Mouse (Mus musculus): ENCODE data around the gene Pabpc1l. TPM values are rescaled to one million over a fixed set of nuclear protein-coding genes. Genes with fewer than 3 reads are reported as not detected.

Gene Pabpc1l
- polyA plus RNA-seq (2012; rRNA removed) = 0.06 and 0.25 TPM in 2 replicates

GRCm38 (mm10) chr2:164025150-164025549 lies at the start of gene Pabpc1l:
Gene Pabpc1l, plus strand, starts transcription at chr2:164025450.

GRCm38 (mm10) chr2:163994654-163994976 lies 30.6 kb upstream of the Pabpc1l start, which contains the start of gene Ywhab:
Gene Ywhab, plus strand, starts transcription at chr2:163994960.

GRCm38 (mm10) chr2:164070142-164070764 lies 45.0 kb downstream of the Pabpc1l start, which contains the start of gene Stk4:
Gene Stk4, plus strand, starts transcription at chr2:164070322.

GRCm38 (mm10) chr2:164070765-164071436 lies 45.7 kb downstream of the Pabpc1l start, which contains the start of gene Tomm34:
Gene Tomm34, minus strand, starts transcription at chr2:164071169.

Other genes starting within 250 kb of the Pabpc1l start
- 1.0 and 3.8 TPM in 2 replicates for gene Ccn5, start 204.6 kb upstream of the Pabpc1l start, polyA plus RNA-seq (2012; rRNA removed)
- gene Kcnk15, start 171.8 kb upstream of the Pabpc1l start, polyA plus RNA-seq (2012; rRNA removed) = 0.06 TPM in 1 of 2 replicates, not detected in the other
- 0.08 and 0.11 TPM in 2 replicates for gene Rims4, start 106.8 kb upstream of the Pabpc1l start, polyA plus RNA-seq (2012; rRNA removed)
- 23.0 and 23.8 TPM in 2 replicates for gene Ywhab, start 30.5 kb upstream of the Pabpc1l start, polyA plus RNA-seq (2012; rRNA removed)
- 3.3 and 3.8 TPM in 2 replicates for gene Stk4, start 44.9 kb downstream of the Pabpc1l start, polyA plus RNA-seq (2012; rRNA removed)
- 24.2 and 26.3 TPM in 2 replicates for gene Tomm34, start 45.7 kb downstream of the Pabpc1l start, polyA plus RNA-seq (2012; rRNA removed)
- gene Kcns1, start 145.7 kb downstream of the Pabpc1l start, polyA plus RNA-seq (2012; rRNA removed) = 0.08 and 0.40 TPM in 2 replicates
- 10.8 and 14.8 TPM in 2 replicates for gene Wfdc5, start 157.3 kb downstream of the Pabpc1l start, polyA plus RNA-seq (2012; rRNA removed)
- gene Wfdc12, start 165.2 kb downstream of the Pabpc1l start, polyA plus RNA-seq (2012; rRNA removed) = 2.2 and 4.7 TPM in 2 replicates
- gene Wfdc15a, start 174.7 kb downstream of the Pabpc1l start, polyA plus RNA-seq (2012; rRNA removed) = not detected in 2 replicates
- 1.7 TPM in 1 of 2 replicates, not detected in the other for gene Wfdc15b, start 196.2 kb downstream of the Pabpc1l start, polyA plus RNA-seq (2012; rRNA removed)
- not detected in 2 replicates for gene Svs2, start 213.0 kb downstream of the Pabpc1l start, polyA plus RNA-seq (2012; rRNA removed)
- gene Svs3b, start 231.2 kb downstream of the Pabpc1l start, polyA plus RNA-seq (2012; rRNA removed) = not detected in 2 replicates

Data from stomach, adult 2 months (tissue).